Mouse (Mus musculus) liver, adult 2 months (tissue): ENCODE results near the gene Olfr536. TPM values are rescaled to one million over a fixed set of nuclear protein-coding genes. Genes with fewer than 3 reads are reported as not detected.
"Not testable (repeated sequence)": the region's sequence is repeated elsewhere in the genome, so short reads cannot be mapped to it uniquely, and the experiment has no call there.

Source experiments
- DNase-seq: peaks from one replicate; pipeline ENCODE4 v3.0.0-alpha.2; 2011; ENCODE audit warnings: low read depth, low spot score; ENCODE audit errors: extremely low read depth
- H3K27ac ChIP-seq: fragments of 200-500 bp; replicated peaks from 2 replicates; pipeline ENCODE4 v1.5.1; 2012; ENCODE audit warnings: low read depth, mild to moderate bottlenecking, control low read depth, inconsistent platforms, low read length; ENCODE audit not compliant: insufficient read depth
- H3K27me3 ChIP-seq: fragments of 200-500 bp; 2 replicates; pipeline ENCODE4 v1.6.1; 2012; ENCODE audit warnings: mild to moderate bottlenecking, moderate library complexity, low read length, inconsistent platforms; ENCODE audit not compliant: control insufficient read depth, insufficient read depth
- H3K36me3 ChIP-seq: fragments of 200-500 bp; 2 replicates; pipeline ENCODE4 v1.6.1; 2012; ENCODE audit warnings: low read length, inconsistent platforms; ENCODE audit not compliant: control insufficient read depth, insufficient read depth
- H3K4me1 ChIP-seq: fragments of 200-500 bp; 2 replicates; pipeline ENCODE4 v1.6.1; 2011; ENCODE audit warnings: low read length; ENCODE audit not compliant: control insufficient read depth, insufficient read depth
- H3K4me3 ChIP-seq: fragments of 200-500 bp; 2 replicates; pipeline ENCODE4 v1.5.1; 2011; ENCODE audit warnings: low read depth, mild to moderate bottlenecking, control low read depth, low read length, moderate library complexity; ENCODE audit not compliant: insufficient read depth
- H3K79me2 ChIP-seq: fragments of 200-500 bp; 2 replicates; pipeline ENCODE4 v1.6.1; 2012; ENCODE audit warnings: inconsistent platforms, mild to moderate bottlenecking, low read length, moderate library complexity; ENCODE audit not compliant: control insufficient read depth, insufficient read depth
- H3K9ac ChIP-seq: fragments of 200-500 bp; 2 replicates; pipeline ENCODE4 v1.6.1; 2012; ENCODE audit warnings: low read depth, mild to moderate bottlenecking, control low read depth, inconsistent platforms, low read length
- CTCF ChIP-seq: fragments of 200-500 bp; IDR thresholded peaks from 2 replicates; pipeline ENCODE4 v1.5.1; 2011; ENCODE audit warnings: low read depth, low read length, control low read depth
- POLR2A ChIP-seq: fragments of 200-500 bp; IDR thresholded peaks from 2 replicates; pipeline ENCODE4 v1.6.1; 2011; ENCODE audit warnings: low read length, control low read depth; ENCODE audit not compliant: insufficient read depth; ENCODE audit errors: extremely low read depth
- WGBS: fragments of 180-500 bp; shearing (Covaris S2); methylation state at CpG from one replicate; pipeline ENCODE4 v1.1.7; 2018; 5-methylcytosine and 5-hydroxymethylcytosine counted together
- polyA plus RNA-seq: library from polyadenylated mRNA; depleted of rRNA; stranded (reverse); fragments of >200 nt; gene quantifications from 2 replicates; pipeline ENCODE4 v1.2.3, GENCODE M21; 2012; rRNA removed
- total RNA-seq: library from RNA; depleted of rRNA; stranded (reverse); fragments of >200 nt; gene quantifications from 2 replicates; pipeline ENCODE4 v1.2.3, GENCODE M21; 2014; rRNA removed

The Olfr536 gene
- total and polyA plus RNA-seq, 2 experiments = not detected

DNA sequence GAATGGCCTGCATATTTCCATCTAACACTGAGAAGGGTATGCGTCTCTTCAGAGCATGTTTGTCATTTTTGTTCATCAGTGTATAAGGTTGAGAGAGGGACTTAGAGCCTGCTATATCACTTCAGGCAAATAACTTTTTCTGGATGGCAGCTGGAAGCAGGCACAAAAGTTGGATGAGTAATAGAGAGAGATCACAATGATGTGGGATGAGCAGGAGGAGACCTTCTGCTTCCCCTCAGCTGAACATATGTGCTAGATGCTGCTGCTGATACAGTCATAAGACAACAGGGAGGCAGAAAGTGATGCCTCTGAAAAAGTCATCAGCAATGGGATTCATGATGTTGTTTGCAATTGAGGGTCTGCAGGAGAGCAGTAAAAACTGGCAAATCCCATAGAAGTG is 28.5 kb downstream of the Olfr536 start:
- Histone ChIP-seq H3K4me1 (no peaks in the 10 kb centered on the region), H3K27me3 (no peaks in the 10 kb centered on the region), H3K79me2 (no peaks in the 10 kb centered on the region), H3K27ac (no peak overlapping the region), H3K9ac (no peak overlapping the region), H3K4me3 (no peak overlapping the region), H3K36me3 (no peaks in the 10 kb centered on the region)
- no peak for TF ChIP-seq POLR2A
- TF ChIP-seq CTCF = no peak
- WGBS = 83% methylated on average over 1 of the region's 1 CpGs
- no peak for DNase-seq

DNA sequence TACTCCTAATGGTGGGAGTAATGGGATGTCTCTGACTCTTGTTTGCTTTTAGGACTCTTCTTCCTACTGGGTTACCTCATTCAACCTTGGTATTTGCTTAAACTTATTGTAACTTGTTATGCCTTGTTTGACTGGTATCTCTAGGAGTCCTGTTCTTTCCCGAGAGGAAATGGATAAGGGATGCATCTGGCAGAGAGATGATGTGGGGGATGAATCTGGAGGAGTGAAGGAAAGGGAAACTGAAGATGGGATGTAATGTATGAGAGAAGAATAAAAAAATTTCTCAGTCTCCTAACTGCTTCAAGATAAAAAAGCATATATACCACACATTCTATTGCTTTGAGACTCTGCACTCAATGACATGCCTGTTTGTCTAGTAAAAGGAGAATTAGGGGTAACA is 29.3 kb downstream of the Olfr536 start:
- no peak for DNase-seq
- TF ChIP-seq CTCF (no peak), POLR2A (no peak)
- H3K27me3 ChIP-seq = no peaks in the 10 kb centered on the region
- H3K79me2 ChIP-seq = no peaks in the 10 kb centered on the region
- H3K9ac ChIP-seq = no peak overlapping the region
- H3K36me3 ChIP-seq = no peaks in the 10 kb centered on the region
- no peak overlapping the region for H3K27ac ChIP-seq
- H3K4me1 ChIP-seq = no peaks in the 10 kb centered on the region
- no peak overlapping the region for H3K4me3 ChIP-seq
- whole genome bisulfite sequencing = 69% methylated on average over 1 of the region's 1 CpGs

DNA sequence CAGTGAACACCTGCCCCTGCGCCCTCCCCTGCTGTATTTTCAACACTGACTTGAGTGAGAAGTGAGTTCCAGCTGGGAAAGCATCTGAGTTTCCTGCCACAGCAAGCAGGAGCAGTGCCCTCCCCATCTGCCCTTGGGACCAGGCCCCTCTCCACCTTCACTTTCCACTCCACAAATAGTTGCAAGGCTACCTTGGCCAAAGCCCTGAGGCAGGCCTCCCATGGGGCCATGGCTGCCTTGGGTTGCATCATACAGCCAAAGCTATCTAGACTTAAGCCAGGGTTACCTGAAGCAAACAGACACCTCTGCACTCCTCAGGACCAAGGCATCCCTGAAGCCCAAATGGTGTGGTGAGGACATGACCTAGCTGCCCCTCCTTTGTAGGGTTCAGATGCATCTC is 44.1 kb downstream of the Olfr536 start, which contains the start of gene Olfr533:
Gene Olfr533 (plus strand): TSS at position 301 of the 400 bp plus-strand sequence.
- H3K36me3 ChIP-seq, H3K27ac ChIP-seq, H3K9ac ChIP-seq, H3K4me1 ChIP-seq, DNase-seq, H3K27me3 ChIP-seq, H3K79me2 ChIP-seq, H3K4me3 ChIP-seq: not testable (repeated sequence)
- 63% methylated on average over 1 of the region's 1 CpGs for WGBS

Other genes with a start within 250 kb of the Olfr536 start
- gene Olfr525, start 186.5 kb downstream of the Olfr536 start, total RNA-seq = not detected in 2 replicates
- not detected in 2 replicates for gene Olfr525, start 186.5 kb downstream of the Olfr536 start, polyA plus RNA-seq
- not detected in 2 replicates for gene Olfr527, start 173.4 kb downstream of the Olfr536 start, total RNA-seq
- gene Olfr527, start 173.4 kb downstream of the Olfr536 start, polyA plus RNA-seq = not detected in 2 replicates
- gene Olfr60, start 145.7 kb downstream of the Olfr536 start, total RNA-seq = not detected in 2 replicates
- not detected in 2 replicates for gene Olfr60, start 145.7 kb downstream of the Olfr536 start, polyA plus RNA-seq
- not detected in 2 replicates for gene Olfr530, start 131.1 kb downstream of the Olfr536 start, total RNA-seq
- gene Olfr530, start 131.1 kb downstream of the Olfr536 start, polyA plus RNA-seq = not detected in 2 replicates
- gene Olfr531, start 104.5 kb downstream of the Olfr536 start, total RNA-seq = not detected in 2 replicates
- not detected in 2 replicates for gene Olfr531, start 104.5 kb downstream of the Olfr536 start, polyA plus RNA-seq
- not detected in 2 replicates for gene Olfr532, start 85.8 kb downstream of the Olfr536 start, total RNA-seq
- not detected in 2 replicates for gene Olfr532, start 85.8 kb downstream of the Olfr536 start, polyA plus RNA-seq
- not detected in 2 replicates for gene Olfr533, start 44.0 kb downstream of the Olfr536 start, total RNA-seq
- gene Olfr533, start 44.0 kb downstream of the Olfr536 start, polyA plus RNA-seq = not detected in 2 replicates
- not detected in 2 replicates for gene Olfr535, start 23.2 kb downstream of the Olfr536 start, total RNA-seq
- not detected in 2 replicates for gene Olfr535, start 23.2 kb downstream of the Olfr536 start, polyA plus RNA-seq
- not detected in 2 replicates for gene Olfr538, start 60.5 kb upstream of the Olfr536 start, total RNA-seq
- gene Olfr538, start 60.5 kb upstream of the Olfr536 start, polyA plus RNA-seq = not detected in 2 replicates
- gene Olfr46, start 93.9 kb upstream of the Olfr536 start, total RNA-seq = under 0.01 TPM in 1 of 2 replicates, not detected in the other
- gene Olfr46, start 93.9 kb upstream of the Olfr536 start, polyA plus RNA-seq = not detected in 2 replicates
- not detected in 2 replicates for gene Olfr61, start 121.6 kb upstream of the Olfr536 start, total RNA-seq
- not detected in 2 replicates for gene Olfr61, start 121.6 kb upstream of the Olfr536 start, polyA plus RNA-seq
- gene Olfr53, start 139.1 kb upstream of the Olfr536 start, total RNA-seq = not detected in 2 replicates
- gene Olfr53, start 139.1 kb upstream of the Olfr536 start, polyA plus RNA-seq = not detected in 2 replicates
- gene Olfr539, start 152.5 kb upstream of the Olfr536 start, total RNA-seq = under 0.01 TPM in 1 of 2 replicates, not detected in the other
- gene Olfr539, start 152.5 kb upstream of the Olfr536 start, polyA plus RNA-seq = not detected in 2 replicates
- gene Olfr45, start 174.6 kb upstream of the Olfr536 start, total RNA-seq = not detected in 2 replicates
- gene Olfr45, start 174.6 kb upstream of the Olfr536 start, polyA plus RNA-seq = not detected in 2 replicates
- gene Olfr541, start 189.9 kb upstream of the Olfr536 start, total RNA-seq = not detected in 2 replicates
- gene Olfr541, start 189.9 kb upstream of the Olfr536 start, polyA plus RNA-seq = 0.07 TPM in 1 of 2 replicates, not detected in the other